Mouse (Mus musculus) embryonic facial prominence, embryonic 11.5 days (tissue): Measurements from ENCODE around the gene Rock2. TPM values are rescaled to one million over a fixed set of nuclear protein-coding genes. Genes with fewer than 3 reads are reported as not detected.
A peak's percentile ranks its signal among the peaks of the same experiment; 100 is the strongest.

Experiments
- ATAC-seq: fragments of 200-750 bp; cut with Nextera tagmentation; replicated peaks from 2 replicates; pipeline ENCODE4 v1.8.0; 2017; ENCODE audit warnings: low read depth; ENCODE audit not compliant: insufficient number of reproducible peaks, low FRiP score, low TSS enrichment
- DNase-seq: peaks from one replicate; pipeline ENCODE4 v3.0.0-alpha.2; 2015; ENCODE audit warnings: low spot score
- H3K27ac ChIP-seq: fragments of 300-500 bp; sonication (generic); replicated peaks from 2 replicates; pipeline ENCODE4 v1.5.1; 2014; ENCODE audit warnings: mild to moderate bottlenecking, low read depth, low read length, control low read depth
- H3K27me3 ChIP-seq: fragments of 300-500 bp; sonication (generic); 2 replicates; pipeline ENCODE4 v1.6.1; 2014; ENCODE audit warnings: mild to moderate bottlenecking, low read length, moderate library complexity, mixed read lengths; ENCODE audit not compliant: control insufficient read depth, insufficient read depth
- H3K36me3 ChIP-seq: fragments of 300-500 bp; sonication (generic); replicated peaks from 2 replicates; pipeline ENCODE4 v1.6.1; 2014; ENCODE audit warnings: low read depth, mild to moderate bottlenecking, low read length, moderate library complexity, mixed read lengths; ENCODE audit not compliant: control insufficient read depth, insufficient read depth
- H3K4me1 ChIP-seq: fragments of 300-500 bp; sonication (generic); 2 replicates; pipeline ENCODE4 v1.6.1; 2014; ENCODE audit warnings: low read length, mixed read lengths; ENCODE audit not compliant: control insufficient read depth, insufficient read depth
- H3K4me2 ChIP-seq: fragments of 300-500 bp; sonication (generic); 2 replicates; pipeline ENCODE4 v1.6.1; 2014; ENCODE audit warnings: low read depth, mild to moderate bottlenecking, control low read depth, low read length, moderate library complexity
- H3K4me3 ChIP-seq: fragments of 300-500 bp; sonication (generic); 2 replicates; pipeline ENCODE4 v1.5.1; 2014; ENCODE audit warnings: low read depth, low read length, control low read depth
- H3K9ac ChIP-seq: fragments of 300-500 bp; sonication (generic); replicated peaks from 2 replicates; pipeline ENCODE4 v1.6.1; 2014; ENCODE audit warnings: mild to moderate bottlenecking, control low read depth, low read length
- H3K9me3 ChIP-seq: fragments of 300-500 bp; sonication (generic); replicated peaks from 2 replicates; pipeline ENCODE4 v1.6.1; 2016; ENCODE audit warnings: mild to moderate bottlenecking, low read length, inconsistent platforms, mixed read lengths; ENCODE audit not compliant: control insufficient read depth
- WGBS: fragments of 180-500 bp; shearing (Covaris S2); extraction: QIAGEN DNeasy Blood & Tissue Kit; methylation state at CpG from one replicate; pipeline ENCODE4 v1.1.7; 2014; 5-methylcytosine and 5-hydroxymethylcytosine counted together
- polyA plus RNA-seq: library from polyadenylated mRNA; unstranded; fragments of >200 nt; fragmentation: Nextera tagmentation; extraction: Ambion mirVana; gene quantifications from 2 replicates; pipeline ENCODE4 v1.2.1, GENCODE M21; 2014

The Rock2 gene
- polyA plus RNA-seq, 1 experiment from 2014 or later = 13.6 TPM

- ATAC-seq = no peak
- Histone ChIP-seq H3K4me1 (no peaks in the 10 kb centered on the region; the same call in 1 of the 2 replicates), H3K4me3 (peak overlapping the region; percentile 78), H3K27me3 (no peaks in the 10 kb centered on the region), H3K36me3 (no peaks in the 10 kb centered on the region), H3K9me3 (no peaks in the 10 kb centered on the region), H3K9ac (peak overlapping the region; percentile 84), H3K4me2 (peak overlapping the region; percentile 64), H3K27ac (no peak overlapping the region)
- no peak for DNase-seq
- 34% methylated on average over 8 of the region's 8 CpGs for WGBS
Observed at GRCm38 (mm10) chr12:16896073-16896789, 1.5 kb downstream of the Rock2 start.

- Histone ChIP-seq H3K4me2 (no peak overlapping the region), H3K4me3 (no peak overlapping the region), H3K36me3 (no peaks in the 10 kb centered on the region), H3K4me1 (no peaks in the 10 kb centered on the region; the same call in 1 of the 2 replicates), H3K27ac (no peak overlapping the region), H3K9me3 (no peaks in the 10 kb centered on the region), H3K27me3 (no peaks in the 10 kb centered on the region), H3K9ac (no peak overlapping the region)
- DNase-seq (no peak), ATAC-seq (no peak)
- 81% methylated on average over 2 of the region's 2 CpGs for WGBS
Observed at GRCm38 (mm10) chr12:16897225-16897624, 2.5 kb downstream of the Rock2 start.

GRCm38 (mm10) chr12:16898221-16898620 is 3.5 kb downstream of the Rock2 start:
- no peak for DNase-seq
- Histone ChIP-seq H3K9ac (no peak overlapping the region), H3K36me3 (no peaks in the 10 kb centered on the region), H3K27me3 (no peaks in the 10 kb centered on the region), H3K4me2 (no peak overlapping the region), H3K4me1 (no peaks in the 10 kb centered on the region; the same call in 1 of the 2 replicates), H3K4me3 (no peak overlapping the region), H3K27ac (no peak overlapping the region), H3K9me3 (no peaks in the 10 kb centered on the region)
- 48% methylated on average over 2 of the region's 2 CpGs for WGBS
- no peak for ATAC-seq

DNA sequence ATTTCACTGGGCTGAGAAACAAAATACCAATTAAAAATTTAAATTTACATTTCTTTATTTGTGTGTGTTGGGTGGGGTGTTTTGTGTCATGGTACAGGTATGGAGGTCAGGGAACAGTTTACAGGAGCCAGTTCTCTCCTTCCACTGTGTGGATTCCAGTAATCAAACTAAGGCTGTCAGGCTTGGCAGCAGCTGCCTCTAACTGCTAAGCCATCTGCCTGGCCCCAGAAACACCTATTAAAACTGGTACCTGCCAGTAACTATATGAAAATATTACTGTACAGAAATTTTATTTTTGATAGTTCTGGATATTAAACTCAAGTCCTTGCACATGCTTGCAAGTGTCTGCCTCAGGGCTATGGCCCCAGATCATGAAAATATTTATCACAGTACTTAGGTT is 4.1 kb downstream of the Rock2 start:
- no peaks in the 10 kb centered on the region for H3K36me3 ChIP-seq
- H3K9me3 ChIP-seq = no peaks in the 10 kb centered on the region
- DNase-seq = no peak
- ATAC-seq = no peak
- no peak overlapping the region for H3K9ac ChIP-seq
- H3K27ac ChIP-seq = no peak overlapping the region
- H3K4me1 ChIP-seq = no peaks in the 10 kb centered on the region; the same call in 1 of the 2 replicates
- no peak overlapping the region for H3K4me3 ChIP-seq
- no peaks in the 10 kb centered on the region for H3K27me3 ChIP-seq
- no peak overlapping the region for H3K4me2 ChIP-seq

DNA sequence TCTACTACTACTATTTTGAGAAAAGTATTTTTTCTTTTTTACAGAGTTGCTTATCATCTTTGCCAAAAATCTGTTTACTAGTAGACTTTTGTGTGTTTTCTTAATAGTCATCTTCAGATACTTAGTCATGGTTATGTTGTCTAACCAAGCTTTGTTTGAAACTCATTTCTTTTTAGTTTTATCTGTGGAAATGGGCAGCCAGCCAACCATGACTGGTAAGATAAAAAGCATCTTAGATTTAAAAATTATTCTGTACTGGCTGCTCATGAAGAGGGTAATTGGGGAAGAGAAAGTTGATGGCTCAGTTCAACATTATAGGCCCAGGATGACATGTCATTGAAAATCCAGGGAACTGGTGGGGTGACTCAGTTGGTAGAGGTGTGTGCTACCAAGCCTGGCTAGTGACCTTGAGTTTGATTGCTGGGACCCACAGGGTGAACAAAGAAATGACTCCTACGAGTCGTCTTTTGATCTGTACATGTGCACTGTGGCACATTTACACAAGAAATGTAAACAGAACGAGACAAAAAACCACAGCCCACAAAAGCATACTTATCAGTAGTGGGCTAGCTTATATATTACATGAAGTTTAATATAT is 6.0 kb downstream of the Rock2 start:
- WGBS = 67% methylated on average over 3 of the region's 3 CpGs

DNA sequence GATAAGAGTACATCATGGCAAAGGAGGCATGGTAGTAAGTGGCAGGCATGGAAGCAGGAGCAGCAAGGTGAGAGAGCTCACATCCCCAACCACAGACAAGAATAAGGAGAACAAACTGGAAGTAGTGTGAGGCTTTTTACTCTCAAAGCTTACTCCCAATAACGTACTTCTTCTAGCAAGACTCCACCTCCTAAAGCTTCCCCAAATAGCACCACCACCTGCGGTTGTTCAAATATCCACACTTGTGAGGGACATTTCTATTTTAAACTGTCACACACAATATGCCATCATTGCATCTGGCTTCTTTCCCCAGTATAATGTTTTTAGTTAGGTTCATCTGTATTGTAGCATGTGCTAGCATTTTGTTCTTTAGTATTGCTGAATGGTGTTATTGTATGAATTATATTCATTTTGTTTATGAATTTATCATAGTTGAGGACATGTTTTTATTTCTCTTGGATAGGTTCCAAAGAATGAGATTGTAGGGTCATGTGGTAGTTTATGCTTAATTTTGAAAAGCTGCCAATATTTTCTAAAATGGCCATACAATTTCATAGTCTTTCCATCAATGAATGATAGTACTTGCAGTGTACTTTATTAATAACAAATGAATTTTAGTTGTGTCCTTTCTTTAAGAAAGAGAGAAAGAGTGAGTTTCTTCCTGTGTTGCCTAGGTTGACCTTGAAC is 9.4 kb downstream of the Rock2 start:
- H3K36me3 ChIP-seq = no peaks in the 10 kb centered on the region
- no peak overlapping the region for H3K4me2 ChIP-seq
- no peaks in the 10 kb centered on the region for H3K9me3 ChIP-seq
- ATAC-seq (no peak), DNase-seq (no peak)
- H3K4me1 ChIP-seq = no peaks in the 10 kb centered on the region
- H3K9ac ChIP-seq = no peak overlapping the region
- 93% methylated on average over 2 of the region's 2 CpGs for WGBS
- no peaks in the 10 kb centered on the region for H3K27me3 ChIP-seq
- H3K4me3 ChIP-seq = no peak overlapping the region
- no peak overlapping the region for H3K27ac ChIP-seq

More for the DNA sequence above, 6.0 kb downstream of the Rock2 start:
- Histone ChIP-seq H3K4me1 (no peaks in the 10 kb centered on the region; the same call in 1 of the 2 replicates), H3K9me3 (no peaks in the 10 kb centered on the region), H3K4me3 (no peak overlapping the region), H3K36me3 (no peaks in the 10 kb centered on the region), H3K27me3 (no peaks in the 10 kb centered on the region), H3K4me2 (no peak overlapping the region), H3K27ac (no peak overlapping the region), H3K9ac (no peak overlapping the region)
- no peak for ATAC-seq
- DNase-seq = no peak

- H3K27ac ChIP-seq = no peak overlapping the region
- no peak for DNase-seq
- WGBS = 90% methylated on average over 1 of the region's 1 CpGs
Observed at GRCm38 (mm10) chr12:16907282-16907846, 12.7 kb downstream of the Rock2 start.

More at GRCm38 (mm10) chr12:16907282-16907846, 12.7 kb downstream of the Rock2 start:
- no peak overlapping the region for H3K4me3 ChIP-seq
- no peak overlapping the region for H3K4me2 ChIP-seq
- no peaks in the 10 kb centered on the region for H3K9me3 ChIP-seq
- ATAC-seq = no peak
- no peaks in the 10 kb centered on the region for H3K36me3 ChIP-seq
- H3K27me3 ChIP-seq = no peaks in the 10 kb centered on the region
- no peaks in the 10 kb centered on the region for H3K4me1 ChIP-seq
- no peak overlapping the region for H3K9ac ChIP-seq
